Mouse (Mus musculus): ENCODE results near the gene Tut7. TPM values are rescaled to one million over a fixed set of nuclear protein-coding genes. Genes with fewer than 3 reads are reported as not detected.

Gene Tut7
- 148 TPM for polyA plus RNA-seq (2017; shearing (Covaris generic))

GRCm38 (mm10) chr13:59822507-59823462 lies at the start of gene Tut7:
TSS of gene Tut7 (minus strand) at chr13:59823147.

GRCm38 (mm10) chr13:59782145-59782544 lies 40.8 kb downstream of the Tut7 start, which contains the start of gene Gm49354:
TSS of gene Gm49354 (minus strand) at chr13:59782245.

GRCm38 (mm10) chr13:59769296-59770163 lies 53.4 kb downstream of the Tut7 start, which contains the start of gene Isca1:
TSS of gene Isca1 (minus strand) at chr13:59769810.

GRCm38 (mm10) chr13:59746711-59747110 lies 76.2 kb downstream of the Tut7 start, which contains the start of gene 1700014D04Rik:
TSS of gene 1700014D04Rik (minus strand) at chr13:59746752.

GRCm38 (mm10) chr13:59731652-59732051 lies 91.3 kb downstream of the Tut7 start, which contains the start of gene Spata31d1d:
TSS of gene Spata31d1d (minus strand) at chr13:59731752.

Other genes with a start within 250 kb of the Tut7 start
- 29.6 TPM for gene Agtpbp1, start 237.9 kb downstream of the Tut7 start, polyA plus RNA-seq (2017; shearing (Covaris generic))
- 76.1 TPM for gene Naa35, start 237.9 kb downstream of the Tut7 start, polyA plus RNA-seq (2017; shearing (Covaris generic))
- 33.5 TPM for gene Golm1, start 147.3 kb downstream of the Tut7 start, polyA plus RNA-seq (2017; shearing (Covaris generic))
- gene 4921517D22Rik, start 129.0 kb downstream of the Tut7 start, polyA plus RNA-seq (2017; shearing (Covaris generic)): 0.07 TPM
- 0.05 TPM for gene Spata31d1a, start 112.8 kb downstream of the Tut7 start, polyA plus RNA-seq (2017; shearing (Covaris generic))
- not detected for gene Spata31d1b, start 110.9 kb downstream of the Tut7 start, polyA plus RNA-seq (2017; shearing (Covaris generic))
- not detected for gene Spata31d1d, start 91.4 kb downstream of the Tut7 start, polyA plus RNA-seq (2017; shearing (Covaris generic))
- not detected for gene 1700014D04Rik, start 76.4 kb downstream of the Tut7 start, polyA plus RNA-seq (2017; shearing (Covaris generic))
- gene Isca1, start 53.3 kb downstream of the Tut7 start, polyA plus RNA-seq (2017; shearing (Covaris generic)): 65.4 TPM
- gene Gm49354, start 40.9 kb downstream of the Tut7 start, polyA plus RNA-seq (2017; shearing (Covaris generic)): not detected